Mouse (Mus musculus) Patski (cell line): Measurements from ENCODE around the gene Atp5d. TPM values are rescaled to one million over a fixed set of nuclear protein-coding genes. Genes with fewer than 3 reads are reported as not detected.

Experiments
- ATAC-seq: fragments of 100-300 bp; one replicate; pipeline ENCODE4 v1.8.0; 2021
- CTCF ChIA-PET: fragments of 350-600 bp; sonication (Branson Sonifier 250); formaldehyde crosslinking; loops from one replicate; lab custom pipeline; 2022; ENCODE audit warnings: inconsistent platforms; lab: Charles Lee
- POLR2A ChIA-PET: fragments of 350-600 bp; sonication (Branson Sonifier 250); formaldehyde crosslinking; loops from one replicate; lab custom pipeline; 2022; ENCODE audit warnings: antibody characterized with exemption, inconsistent platforms; lab: Charles Lee
- DNase-seq: peaks from one replicate; pipeline ENCODE4 v3.0.0-alpha.2; 2011; ENCODE audit warnings: low read depth, low spot score
- H3K27me3 ChIP-seq: fragments of 371-371 bp; one replicate; pipeline ENCODE4 v1.5.1; 2021
- CTCF ChIP-seq: fragments of 100-300 bp; IDR thresholded peaks from one replicate; pipeline ENCODE4 v1.5.1; 2021
- in situ Hi-C: fragments of 300-500 bp; cut with MboI; formaldehyde crosslinking; loops from 3 replicates; pipeline ENCODE4 v1.11.1; 2018; ENCODE audit warnings: low pct_unique_long_range_greater_than_20kb, mixed read lengths
- polyA plus RNA-seq: library from polyadenylated mRNA; unstranded; gene quantifications from one replicate; pipeline ENCODE4 v1.2.3, GENCODE M21; 2021

The Atp5d gene
- polyA plus RNA-seq, 1 experiment from 2014 or later = 475 TPM

DNA sequence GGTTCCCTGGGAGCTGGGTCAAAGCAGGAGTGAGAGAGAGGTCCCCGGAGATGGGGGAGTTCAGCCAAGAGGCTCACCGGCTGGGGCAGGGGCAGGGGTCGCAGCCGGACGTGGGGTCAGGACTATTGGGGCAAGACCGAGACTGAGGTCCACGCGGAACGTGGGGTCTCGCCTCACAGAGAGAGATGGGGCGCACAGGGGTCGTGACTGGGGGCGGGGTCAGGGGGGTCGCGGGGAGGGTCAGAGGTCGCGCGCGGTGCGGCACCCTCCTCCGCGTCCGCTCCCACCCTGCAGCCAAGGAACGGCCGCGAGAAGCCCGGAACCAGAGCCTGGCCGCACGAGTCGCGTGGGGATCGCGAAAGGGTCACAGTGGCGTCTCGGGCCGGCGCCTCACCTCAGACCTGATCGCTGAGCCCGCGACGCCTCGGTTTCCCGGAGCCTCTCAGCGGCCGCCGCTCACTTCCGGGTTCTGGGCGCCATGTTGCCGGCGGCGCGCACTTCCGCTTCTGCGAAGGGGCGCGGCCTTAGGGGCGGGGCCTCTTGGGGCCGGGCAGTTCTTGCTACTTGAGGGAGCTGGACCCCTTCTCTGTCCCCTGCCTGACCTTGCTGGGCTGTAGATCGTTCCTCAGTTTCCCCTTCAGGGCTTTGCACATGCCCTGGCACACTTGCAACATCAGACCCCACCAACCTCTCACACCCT, 36.1 kb upstream of the Atp5d start:
- DNase-seq (no peak), ATAC-seq (peak; percentile 24)
- TF ChIP-seq CTCF = no peak
- no peaks in the 10 kb centered on the region for H3K27me3 ChIP-seq
- ChIA-PET POLR2A (interaction anchor here (1.3 to 1.5 kb wide), 2 partner anchors 11 to 51 kb away, joined by 3 to 4 read pairs; no protein-coding TSS in a partner anchor), CTCF (no interaction called here)
- in situ Hi-C loops = no loop called here

DNA sequence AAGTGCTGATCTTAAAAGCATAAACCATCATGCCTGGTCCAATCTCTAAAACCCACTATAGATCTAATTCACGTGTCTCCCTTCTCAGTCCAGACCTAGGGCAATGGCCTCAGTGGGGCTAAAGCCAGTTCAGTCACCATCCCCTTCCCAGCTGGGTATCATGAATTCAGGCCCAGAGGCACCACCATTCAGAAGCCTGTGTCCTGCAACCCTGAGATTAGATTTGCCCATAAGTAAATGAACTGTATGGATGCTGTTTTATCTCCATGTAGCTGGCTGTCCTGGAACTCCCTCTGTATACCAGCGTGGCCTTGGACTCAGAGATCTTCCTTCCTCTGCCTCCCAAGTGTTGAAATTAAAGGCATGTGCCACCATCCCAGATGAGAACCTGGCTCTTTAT, 35.4 kb upstream of the Atp5d start:
- in situ Hi-C loops = no loop called here
- ChIA-PET CTCF (interaction anchor here (1.0 to 1.2 kb wide), 2 partner anchors 20 to 119 kb away, joined by 3 to 4 read pairs; partner anchors contain the start of gene Tmem259), POLR2A (interaction anchor here (0.7 to 1.6 kb wide), 7 partner anchors 11 to 113 kb away, joined by 3 to 7 read pairs (median 3); partner anchors contain the start of gene Cirbp)
- ATAC-seq (no peak), DNase-seq (no peak)
- no peaks in the 10 kb centered on the region for H3K27me3 ChIP-seq
- TF ChIP-seq CTCF = no peak

DNA sequence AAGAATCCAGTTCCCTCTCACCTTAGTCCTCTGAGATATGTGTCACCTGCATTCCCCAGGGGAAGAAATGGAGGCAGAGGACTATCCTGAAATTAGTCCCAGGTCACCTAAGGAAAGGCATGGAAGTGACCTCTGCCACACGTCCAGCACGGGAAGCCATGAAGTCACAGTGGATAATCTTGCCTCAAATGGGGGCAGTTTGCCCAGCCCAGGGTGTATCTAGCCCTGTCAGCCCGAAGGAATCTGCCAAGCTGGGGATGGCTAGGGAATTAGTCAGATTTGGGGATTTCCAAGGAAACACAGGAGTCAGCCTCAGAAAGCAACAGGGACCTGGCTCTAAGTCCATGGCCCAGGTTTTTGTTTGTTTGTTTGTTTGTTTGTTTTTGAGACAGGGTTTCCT, 34.3 kb upstream of the Atp5d start:
- ATAC-seq = peak; percentile 28
- CTCF ChIA-PET = interaction anchor here (1.0 to 2.2 kb wide), 3 partner anchors 13 to 120 kb away, joined by 3 to 6 read pairs (median 4); partner anchors contain the start of gene Tmem259

DNA sequence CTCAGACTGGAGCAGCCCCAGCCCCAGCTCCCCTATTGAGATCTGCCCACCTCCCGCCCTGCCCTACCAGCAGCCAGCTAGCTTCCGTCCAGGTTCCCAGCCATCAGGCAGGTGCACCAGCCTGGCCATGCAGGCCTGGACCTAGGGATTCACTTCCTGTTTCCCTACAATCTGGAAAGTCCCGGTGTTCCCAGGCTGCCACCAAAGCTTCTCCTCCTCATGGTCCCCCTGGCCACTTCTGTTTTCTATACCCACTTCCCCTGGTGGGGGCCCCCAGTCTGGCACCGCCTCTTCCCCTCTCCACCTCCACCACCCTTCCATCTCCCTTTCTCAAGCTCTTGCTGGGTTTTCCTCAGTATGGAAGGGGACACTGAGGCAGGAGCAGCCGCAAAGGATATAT, 33.0 kb upstream of the Atp5d start, which contains the start of gene Sbno2:
Gene Sbno2, minus strand, starts transcription at position 112 of the 400 bp plus-strand sequence.
- in situ Hi-C loops = loop anchor here (5.0 kb wide), 1 partner anchor 33 kb away; no protein-coding TSS in a partner anchor
- POLR2A ChIA-PET = interaction anchor here (0.6 to 1.8 kb wide), 7 partner anchors 11 to 120 kb away, joined by 3 to 8 read pairs (median 4); no protein-coding TSS in a partner anchor
- H3K27me3 ChIP-seq = no peaks in the 10 kb centered on the region
- ATAC-seq = no peak
- TF ChIP-seq CTCF = no peak
- no peak for DNase-seq
- CTCF ChIA-PET = interaction anchor here (1.3 to 2.2 kb wide), 4 partner anchors 10 to 62 kb away, joined by 3 to 6 read pairs (median 3); partner anchors contain the start of gene Stk11

More for the DNA sequence above, 34.3 kb upstream of the Atp5d start:
- no peaks in the 10 kb centered on the region for H3K27me3 ChIP-seq
- in situ Hi-C loops = no loop called here
- POLR2A ChIA-PET = interaction anchor here (0.8 to 1.7 kb wide), 7 partner anchors 12 to 114 kb away, joined by 3 to 9 read pairs (median 3); partner anchors contain the start of gene Cirbp
- TF ChIP-seq CTCF = no peak
- DNase-seq = peak; percentile 59

DNA sequence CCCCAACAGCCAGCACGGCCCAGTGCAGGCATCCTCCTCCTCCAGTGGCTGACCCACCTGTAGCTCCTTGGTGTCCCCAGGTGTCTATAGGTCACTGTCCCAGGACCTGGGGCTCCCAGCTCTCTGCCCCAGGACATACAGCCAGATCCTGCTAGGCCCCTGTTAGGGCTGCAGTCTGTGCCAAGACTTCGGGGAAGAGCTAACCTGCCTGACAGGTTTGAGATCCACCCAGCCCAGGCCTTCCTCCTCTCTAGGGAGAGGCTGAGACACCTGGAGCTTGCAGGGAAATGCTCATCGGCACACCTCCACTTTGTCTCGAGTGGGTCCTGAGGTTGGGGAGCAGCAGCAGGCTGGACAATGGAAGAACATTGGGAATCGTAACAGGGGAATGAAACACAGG, 32.5 kb upstream of the Atp5d start:
- no peaks in the 10 kb centered on the region for H3K27me3 ChIP-seq
- ATAC-seq (no peak), DNase-seq (no peak)
- POLR2A ChIA-PET = interaction anchor here (0.6 to 2.1 kb wide), 8 partner anchors 11 to 121 kb away, joined by 3 to 8 read pairs (median 4); no protein-coding TSS in a partner anchor
- in situ Hi-C loops = loop anchor here (5.0 kb wide), 1 partner anchor 34 kb away; no protein-coding TSS in a partner anchor
- CTCF ChIA-PET = interaction anchor here (1.3 to 2.2 kb wide), 4 partner anchors 9 to 63 kb away, joined by 3 to 6 read pairs (median 3); partner anchors contain the start of gene Stk11
- no peak for TF ChIP-seq CTCF

DNA sequence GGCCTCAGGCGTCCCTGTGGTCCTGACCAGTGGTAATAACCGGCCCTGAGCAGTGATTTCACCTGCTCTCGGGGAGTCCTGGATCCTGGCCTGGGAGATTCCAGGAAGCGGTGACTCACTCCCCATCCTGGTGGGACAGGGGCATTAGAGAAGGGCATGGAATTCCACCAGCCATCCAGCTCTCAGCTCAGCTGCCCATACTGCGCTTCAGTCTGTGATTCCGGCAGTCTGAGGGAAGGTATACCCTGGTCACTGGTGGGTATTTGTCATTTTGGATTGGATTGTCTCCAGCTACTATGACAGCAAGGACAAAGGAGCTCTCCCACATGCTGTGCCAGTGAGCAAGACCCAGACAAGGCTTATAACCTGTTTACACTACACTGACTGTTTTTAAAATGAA, 30.8 kb upstream of the Atp5d start:
- POLR2A ChIA-PET = interaction anchor here (1.2 to 2.1 kb wide), 3 partner anchors 32 to 66 kb away, joined by 4 to 7 read pairs (median 5); no protein-coding TSS in a partner anchor
- peak; percentile 72 for ATAC-seq
- no peak for TF ChIP-seq CTCF
- H3K27me3 ChIP-seq = no peaks in the 10 kb centered on the region
- CTCF ChIA-PET = interaction anchor here (0.7 to 2.0 kb wide), 3 partner anchors 21 to 73 kb away, joined by 3 to 8 read pairs (median 3); no protein-coding TSS in a partner anchor
- in situ Hi-C loops = loop anchor here (5.0 kb wide), 1 partner anchor 35 kb away; no protein-coding TSS in a partner anchor
- DNase-seq = peak; percentile 93

DNA sequence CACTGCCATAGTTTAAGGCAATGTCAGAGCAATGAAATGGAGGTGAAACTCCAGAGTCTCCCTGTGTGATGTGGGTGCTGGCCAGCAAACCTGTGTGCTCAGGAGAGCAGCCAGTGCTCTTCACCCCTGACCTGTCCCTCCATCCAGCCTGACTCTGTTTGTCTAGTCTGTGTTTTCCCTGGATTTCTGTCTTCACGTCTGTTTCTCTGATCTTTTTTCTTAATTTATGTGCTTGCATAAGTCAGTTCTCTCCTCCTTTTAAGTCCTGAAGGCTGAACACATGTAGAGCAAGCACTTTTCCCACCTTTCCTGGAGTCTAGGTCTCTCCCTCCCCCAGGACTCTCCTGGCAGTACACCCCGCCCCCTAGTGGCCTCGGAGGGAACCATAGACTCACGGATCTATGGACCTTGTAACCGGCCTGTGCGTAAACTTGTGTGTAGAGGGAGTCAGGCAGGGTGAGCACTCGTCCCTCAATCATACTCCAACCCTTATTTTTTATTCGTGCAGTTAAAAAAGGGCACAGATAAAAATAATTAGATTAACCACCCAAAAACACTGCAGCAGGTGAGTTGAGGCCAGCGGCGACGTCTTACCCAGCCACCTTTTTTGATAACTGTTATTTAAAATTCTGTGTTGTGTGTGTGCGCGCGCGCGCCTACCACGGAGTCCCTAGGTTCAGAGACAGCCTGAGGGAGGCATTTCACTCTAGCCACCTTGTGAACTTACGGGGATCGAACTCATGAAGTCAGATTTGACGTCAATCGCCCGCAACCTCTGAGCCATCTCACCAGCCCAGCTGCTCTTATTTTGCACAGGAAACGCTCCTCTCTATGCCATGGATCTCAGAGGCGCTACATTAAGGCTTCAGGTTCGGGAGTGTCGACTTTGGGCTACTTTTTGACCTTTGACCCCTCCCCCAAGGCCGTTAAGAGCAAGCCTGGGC, 23.8 kb upstream of the Atp5d start:
- no peaks in the 10 kb centered on the region for H3K27me3 ChIP-seq
- in situ Hi-C loops = loop anchor here (5.0 to 10.0 kb wide), 2 partner anchors 60 to 127 kb away; partner anchors contain the start of gene Cnn2
- ChIA-PET POLR2A (interaction anchor here (0.6 kb wide), 1 partner anchor 30 kb away, joined by 4 read pairs; no protein-coding TSS in a partner anchor), CTCF (interaction anchor here (1.0 to 2.7 kb wide), 3 partner anchors 9 to 51 kb away, joined by 3 to 5 read pairs (median 4); partner anchors contain the start of genes Cirbp and Sbno2)
- DNase-seq (peak; percentile 58), ATAC-seq (no peak)
- TF ChIP-seq CTCF = no peak

DNA sequence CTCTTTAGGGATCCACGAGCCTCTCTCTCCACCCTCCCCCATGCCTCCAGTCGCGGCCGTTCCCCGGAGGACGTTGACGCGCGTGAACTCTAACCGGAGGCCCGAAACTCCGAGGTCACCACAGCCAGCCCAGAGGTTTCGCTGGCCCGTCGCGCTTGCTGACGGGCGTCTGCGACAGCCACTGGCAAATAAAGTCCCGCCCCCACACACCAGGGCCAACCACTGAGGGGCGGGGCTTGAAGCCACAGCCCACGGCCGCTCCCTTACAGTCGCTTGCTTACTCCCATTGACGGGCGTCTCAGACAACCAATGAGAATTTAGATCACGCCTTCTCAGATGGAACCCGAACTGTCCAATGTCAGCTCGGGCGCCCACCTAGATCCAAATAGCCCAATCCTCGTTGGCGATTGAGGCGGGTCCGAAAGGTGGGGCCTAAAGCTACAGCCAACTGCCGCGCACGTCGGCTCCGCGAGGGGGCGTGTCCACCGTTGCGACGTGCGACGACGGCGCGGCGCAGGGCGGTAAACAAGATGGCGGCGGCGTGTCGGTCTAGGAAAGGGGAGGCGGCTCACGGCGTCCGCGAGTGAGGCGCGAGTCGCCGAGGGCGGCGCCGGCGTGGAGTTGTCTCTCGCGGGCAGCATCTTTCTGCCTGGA, 23.0 kb upstream of the Atp5d start, which contains the start of gene Stk11:
Gene Stk11, plus strand, starts transcription at position 514 of the 654 bp plus-strand sequence.
- peak; percentile 99 for DNase-seq
- no peak for TF ChIP-seq CTCF
- H3K27me3 ChIP-seq = no peaks in the 10 kb centered on the region
- ATAC-seq = peak; percentile 96
- ChIA-PET CTCF (interaction anchor here (1.0 to 1.3 kb wide), 2 partner anchors 9 to 50 kb away, joined by 3 to 4 read pairs; partner anchors contain the start of genes Cirbp and Sbno2), POLR2A (interaction anchor here (0.6 kb wide), 1 partner anchor 14 kb away, joined by 4 read pairs; no protein-coding TSS in a partner anchor)
- in situ Hi-C loops = loop anchor here (10.0 kb wide), 1 partner anchor 61 kb away; no protein-coding TSS in a partner anchor
